Mouse (Mus musculus) right cerebral cortex, postnatal 25 days (tissue): Measurements from ENCODE around the gene Kxd1.

ENCODE experiments used
- DNase-seq: peaks from one replicate; pipeline ENCODE4 v3.0.0; 2022

The Kxd1 gene

GRCm38 (mm10) chr8:70527512-70528181 lies at the start of gene Kxd1, which contains the start of gene Fkbp8:
Gene Kxd1, minus strand, starts transcription at chr8:70527956.
Gene Fkbp8, plus strand, starts transcription at chr8:70527724.
- peak; percentile 98 for DNase-seq

- no peak for DNase-seq
Measured at GRCm38 (mm10) chr8:70577207-70577606, 49.5 kb upstream of the Kxd1 start.

GRCm38 (mm10) chr8:70574915-70575314 lies 47.2 kb upstream of the Kxd1 start:
- no peak for DNase-seq

- DNase-seq: no peak
Measured at GRCm38 (mm10) chr8:70574302-70574701, 46.5 kb upstream of the Kxd1 start.

GRCm38 (mm10) chr8:70570990-70571389 lies 43.2 kb upstream of the Kxd1 start:
- no peak for DNase-seq

GRCm38 (mm10) chr8:70570360-70570759 lies 42.6 kb upstream of the Kxd1 start:
- DNase-seq: no peak

GRCm38 (mm10) chr8:70565561-70565960 lies 37.8 kb upstream of the Kxd1 start:
- DNase-seq: no peak

- DNase-seq: no peak
Measured at GRCm38 (mm10) chr8:70564696-70565235, 37.0 kb upstream of the Kxd1 start.

- no peak for DNase-seq
Measured at GRCm38 (mm10) chr8:70563763-70564387, 36.1 kb upstream of the Kxd1 start.

- DNase-seq: no peak
Measured at GRCm38 (mm10) chr8:70562802-70563201, 35.0 kb upstream of the Kxd1 start.

- no peak for DNase-seq
Measured at GRCm38 (mm10) chr8:70561809-70562535, 34.2 kb upstream of the Kxd1 start.

GRCm38 (mm10) chr8:70561357-70561756 lies 33.6 kb upstream of the Kxd1 start:
- no peak for DNase-seq

- DNase-seq: no peak
Measured at GRCm38 (mm10) chr8:70560564-70560963, 32.8 kb upstream of the Kxd1 start.

- DNase-seq: no peak
Measured at GRCm38 (mm10) chr8:70560096-70560495, 32.3 kb upstream of the Kxd1 start.

GRCm38 (mm10) chr8:70558983-70559382 lies 31.2 kb upstream of the Kxd1 start:
- no peak for DNase-seq

GRCm38 (mm10) chr8:70558334-70558733 lies 30.6 kb upstream of the Kxd1 start:
- no peak for DNase-seq

- DNase-seq: no peak
Measured at GRCm38 (mm10) chr8:70555079-70555747, 27.5 kb upstream of the Kxd1 start.

- DNase-seq: no peak
Measured at GRCm38 (mm10) chr8:70553740-70554139, 26.0 kb upstream of the Kxd1 start.

GRCm38 (mm10) chr8:70552836-70553235 lies 25.1 kb upstream of the Kxd1 start:
- DNase-seq: no peak

- no peak for DNase-seq
Measured at GRCm38 (mm10) chr8:70551558-70552161, 23.9 kb upstream of the Kxd1 start.

GRCm38 (mm10) chr8:70549412-70550184 lies 21.8 kb upstream of the Kxd1 start:
- DNase-seq: no peak

GRCm38 (mm10) chr8:70547762-70548161 lies 20.0 kb upstream of the Kxd1 start:
- DNase-seq: no peak
